Mouse (Mus musculus) spleen, adult 2 months (tissue): Measurements from ENCODE around the gene Angptl8.

ENCODE experiments used
- CTCF ChIP-seq: fragments of 200-500 bp; IDR thresholded peaks from 2 replicates; pipeline ENCODE4 v1.5.1; 2011; ENCODE audit warnings: mild to moderate bottlenecking, inconsistent platforms; ENCODE audit not compliant: insufficient read depth, insufficient read length, insufficient replicate concordance; ENCODE audit errors: extremely low read depth
- POLR2A ChIP-seq: fragments of 200-500 bp; IDR thresholded peaks from 2 replicates; pipeline ENCODE4 v1.6.1; 2011; ENCODE audit warnings: low read depth, low read length, inconsistent platforms

DNA sequence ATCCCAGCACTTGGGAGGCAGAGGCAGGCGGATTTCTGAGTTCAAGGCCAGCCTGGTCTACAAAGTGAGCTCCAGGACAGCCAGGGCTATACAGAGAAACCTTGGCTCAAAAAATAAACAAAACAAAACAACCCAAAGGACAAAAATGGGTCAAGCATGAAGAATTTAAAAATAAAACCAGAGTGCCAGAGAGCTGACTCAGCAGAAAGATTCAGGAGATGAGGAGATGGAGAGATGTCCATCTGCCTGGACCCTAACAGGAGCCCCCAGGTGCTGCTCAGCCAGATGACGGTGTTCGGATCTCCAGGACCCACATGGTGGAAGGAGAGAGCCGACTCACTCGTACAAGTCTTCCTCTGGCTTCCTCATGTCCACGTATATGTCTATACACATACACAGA is 16.7 kb upstream of the Angptl8 start:
- TF ChIP-seq CTCF (no peak), POLR2A (no peak)
